Mouse (Mus musculus) MEL (cell line): ENCODE data around the gene Esyt1.
"Not testable (repeated sequence)": the region's sequence is repeated elsewhere in the genome, so short reads cannot be mapped to it uniquely, and the experiment has no call there.

Source experiments
- E2F4 ChIP-seq: IDR thresholded peaks from 2 replicates; pipeline ENCODE4 v1.6.1; 2011; ENCODE audit warnings: low read depth, low read length, improper control_type of control experiment, borderline replicate concordance
- MAX ChIP-seq: IDR thresholded peaks from 2 replicates; pipeline ENCODE4 v1.6.1; 2011; ENCODE audit warnings: low read length, improper control_type of control experiment
- MXI1 ChIP-seq: IDR thresholded peaks from 2 replicates; pipeline ENCODE4 v1.6.1; 2011; ENCODE audit warnings: mild to moderate bottlenecking, low read depth, low read length, improper control_type of control experiment
- POLR2A ChIP-seq, 2 experiments: IDR thresholded peaks; 2 replicates each; pipeline ENCODE4 v1.6.1; 2011 to 2012; ENCODE audit warnings: low read length in 2 of 2, mild to moderate bottlenecking in 2 of 2, control low read depth in 1 of 2, improper control_type of control experiment in 1 of 2, low read depth in 1 of 2, moderate library complexity in 1 of 2; ENCODE audit not compliant: control insufficient read depth in 1 of 2, insufficient read depth in 1 of 2, poor library complexity in 1 of 2
- SMC3 ChIP-seq: IDR thresholded peaks from 2 replicates; pipeline ENCODE4 v1.6.1; 2011; ENCODE audit warnings: low read depth, low read length, improper control_type of control experiment

DNA sequence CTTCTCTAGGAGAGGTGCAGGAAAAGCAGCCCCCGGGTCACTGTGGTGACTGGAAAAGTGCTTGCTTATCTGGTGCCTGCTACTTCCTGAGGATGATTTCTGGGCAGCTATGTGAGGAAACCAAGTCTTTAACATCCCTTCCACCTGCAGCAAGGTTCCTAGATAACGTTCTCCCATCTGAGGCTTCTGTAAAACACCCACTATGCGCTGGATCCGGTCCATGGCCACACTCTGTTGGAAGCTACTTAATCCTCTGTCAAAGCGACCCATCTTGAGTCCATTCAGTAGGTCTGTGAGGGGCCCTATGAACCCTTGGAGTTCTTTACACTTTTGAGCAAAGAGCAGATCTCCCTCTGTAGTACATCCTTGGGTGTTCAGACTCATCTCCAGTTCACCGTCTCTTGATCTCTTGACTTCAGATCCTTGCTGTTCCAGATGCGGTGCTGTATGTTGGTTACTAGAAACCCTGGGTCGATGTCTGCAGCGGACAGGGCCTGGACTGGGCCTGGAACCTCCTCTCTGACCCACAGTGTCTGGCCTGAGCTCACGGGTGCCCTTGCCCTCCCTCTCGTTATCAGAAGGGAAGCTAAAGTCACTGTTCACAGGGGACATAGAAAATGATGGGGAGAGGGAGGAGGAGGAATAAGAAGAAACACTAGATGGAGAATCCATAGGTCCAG lies 24.6 kb upstream of the Esyt1 start:
- TF ChIP-seq SMC3; E2F4; POLR2A (IDR thresholded peaks at IDR 0.05; ENCODE audit: control insufficient read depth in 1 of 2, insufficient read depth in 1 of 2, low read depth in 1 of 2, low read length in 2 of 2, poor library complexity in 1 of 2); MXI1; MAX: not testable (repeated sequence)
